Mouse (Mus musculus) midbrain, embryonic 14.5 days (tissue): Measurements from ENCODE around the gene Uimc1. TPM values are rescaled to one million over a fixed set of nuclear protein-coding genes. Genes with fewer than 3 reads are reported as not detected.
A peak's percentile ranks its signal among the peaks of the same experiment; 100 is the strongest.

Experiments used
- ATAC-seq: fragments of 200-750 bp; cut with Nextera tagmentation; 2 replicates; pipeline ENCODE4 v1.8.0; 2017; ENCODE audit warnings: moderate number of reproducible peaks, moderate library complexity; ENCODE audit not compliant: low FRiP score, low TSS enrichment
- DNase-seq: peaks from one replicate; pipeline ENCODE4 v3.0.0-alpha.2; 2015
- H3K27ac ChIP-seq: fragments of 300-500 bp; sonication (generic); replicated peaks from 2 replicates; pipeline ENCODE4 v1.5.1; 2014; ENCODE audit warnings: mild to moderate bottlenecking, low read depth, low read length, moderate library complexity
- H3K27me3 ChIP-seq: fragments of 300-500 bp; sonication (generic); 2 replicates; pipeline ENCODE4 v1.6.1; 2014; ENCODE audit warnings: low read length, control low read depth, mixed read lengths; ENCODE audit not compliant: control insufficient read depth, insufficient read depth
- H3K36me3 ChIP-seq: fragments of 300-500 bp; sonication (generic); 2 replicates; pipeline ENCODE4 v1.6.1; 2014; ENCODE audit warnings: low read length, control low read depth; ENCODE audit not compliant: control insufficient read depth, insufficient read depth
- H3K4me1 ChIP-seq: fragments of 300-500 bp; sonication (generic); 2 replicates; pipeline ENCODE4 v1.6.1; 2014; ENCODE audit warnings: mild to moderate bottlenecking, antibody characterized with exemption, low read length, control low read depth; ENCODE audit not compliant: control insufficient read depth, insufficient read depth
- H3K4me2 ChIP-seq: fragments of 300-500 bp; sonication (generic); 2 replicates; pipeline ENCODE4 v1.6.1; 2014; ENCODE audit warnings: mild to moderate bottlenecking, low read length, moderate library complexity
- H3K4me3 ChIP-seq: fragments of 300-500 bp; sonication (generic); replicated peaks from 2 replicates; pipeline ENCODE4 v1.5.1; 2014; ENCODE audit warnings: low read depth, low read length
- H3K9ac ChIP-seq: fragments of 300-500 bp; sonication (generic); replicated peaks from 2 replicates; pipeline ENCODE4 v1.6.1; 2014; ENCODE audit warnings: mild to moderate bottlenecking, low read length, moderate library complexity
- H3K9me3 ChIP-seq: fragments of 300-500 bp; sonication (generic); 2 replicates; pipeline ENCODE4 v1.6.1; 2016; ENCODE audit warnings: low read length, control low read depth, mixed read lengths; ENCODE audit not compliant: control insufficient read depth
- WGBS: fragments of 180-500 bp; shearing (Covaris S2); extraction: QIAGEN DNeasy Blood & Tissue Kit; methylation state at CpG from one replicate; pipeline ENCODE4 v1.1.7; 2014; 5-methylcytosine and 5-hydroxymethylcytosine counted together
- polyA plus RNA-seq: library from polyadenylated mRNA; unstranded; fragments of >200 nt; fragmentation: Nextera tagmentation; extraction: Ambion mirVana; gene quantifications from 2 replicates; pipeline ENCODE4 v1.2.1, GENCODE M21; 2014

Gene Uimc1
- polyA plus RNA-seq, 1 experiment from 2014 or later = 20.7 TPM

DNA sequence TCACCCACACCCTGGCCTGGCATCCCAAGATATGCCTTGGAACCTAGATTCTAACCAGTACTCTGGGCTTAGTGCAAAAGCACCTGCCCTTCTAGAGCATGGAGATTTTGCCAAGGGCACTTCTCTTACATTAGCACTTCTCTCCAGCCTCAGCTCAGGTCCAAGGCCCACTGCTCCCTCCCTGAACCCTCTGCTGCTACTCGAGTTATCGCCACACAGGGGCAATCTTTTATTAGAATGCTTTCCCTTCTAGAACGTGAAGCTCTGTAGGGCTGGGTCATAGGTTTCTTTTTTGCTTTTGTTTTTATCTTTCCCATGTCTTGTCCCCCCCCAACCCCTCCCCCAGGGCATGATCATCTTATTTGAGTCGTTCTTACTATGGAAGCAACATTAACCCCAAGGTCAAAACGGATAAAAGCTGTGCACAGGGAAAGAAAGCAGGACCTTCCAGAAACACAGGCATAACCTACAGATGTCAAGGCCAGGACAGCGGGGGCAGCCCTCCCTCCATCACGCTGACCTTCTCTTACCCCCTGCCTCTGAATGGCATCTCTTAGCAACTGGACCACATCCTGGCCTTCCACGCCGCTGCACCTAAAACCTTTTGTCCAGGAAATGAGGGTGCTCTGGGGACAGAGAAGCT lies 86.3 kb downstream of the Uimc1 start:
- Histone ChIP-seq H3K4me3 (no peak overlapping the region), H3K4me2 (no peak overlapping the region), H3K36me3 (no peaks in the 10 kb centered on the region), H3K9me3 (no peaks in the 10 kb centered on the region), H3K27me3 (no peaks in the 10 kb centered on the region), H3K27ac (no peak overlapping the region), H3K4me1 (peaks cover 6% of the 10 kb centered on the region), H3K9ac (no peak overlapping the region)
- no peak for ATAC-seq
- DNase-seq = peak; percentile 47
- 18% methylated on average over 9 of the region's 9 CpGs for WGBS

DNA sequence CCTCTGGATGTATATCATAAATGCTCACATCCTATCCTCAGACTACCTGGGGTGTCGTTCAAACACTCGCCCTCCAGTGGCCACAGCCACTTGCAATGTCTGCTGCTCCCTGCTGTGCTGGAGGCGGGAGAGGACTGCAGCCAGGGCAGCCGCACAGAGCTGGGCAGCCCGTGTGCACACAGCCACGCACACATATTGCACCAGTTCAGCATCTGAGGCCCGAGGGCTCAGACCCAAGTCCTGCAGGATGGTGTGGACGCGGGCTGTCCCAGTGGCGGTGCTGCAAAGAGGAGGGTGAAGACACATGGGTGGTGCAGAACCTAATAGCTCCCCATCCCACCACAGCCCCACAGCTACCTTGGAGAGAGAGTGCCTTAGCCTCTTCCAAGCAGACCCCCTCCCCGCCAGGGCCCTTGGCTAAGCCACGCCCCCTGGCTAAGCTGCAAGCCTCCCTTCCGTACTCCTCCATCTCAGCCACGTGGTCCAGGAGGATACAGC lies 88.1 kb downstream of the Uimc1 start:
- Histone ChIP-seq H3K4me3 (no peak overlapping the region), H3K9me3 (no peaks in the 10 kb centered on the region), H3K4me2 (0 out of 2 replicates have a peak overlapping the region, but pooled peaks have one; percentile 15), H3K9ac (no peak overlapping the region), H3K36me3 (no peaks in the 10 kb centered on the region), H3K4me1 (peaks cover 21% of the 10 kb centered on the region), H3K27me3 (no peaks in the 10 kb centered on the region), H3K27ac (no peak overlapping the region)
- peak; percentile 26; the same call in 1 of the 2 replicates for ATAC-seq
- peak; percentile 74 for DNase-seq
- 5% methylated on average over 14 of the region's 14 CpGs for WGBS

GRCm38 (mm10) chr13:55011103-55011502 lies 89.0 kb downstream of the Uimc1 start:
- ATAC-seq = no peak
- Histone ChIP-seq H3K27me3 (peaks cover 4% of the 10 kb centered on the region; the same call in 1 of the 2 replicates), H3K36me3 (no peaks in the 10 kb centered on the region), H3K4me3 (no peak overlapping the region), H3K4me2 (no peak overlapping the region), H3K9me3 (no peaks in the 10 kb centered on the region), H3K4me1 (peaks cover 21% of the 10 kb centered on the region), H3K27ac (no peak overlapping the region), H3K9ac (no peak overlapping the region)
- WGBS = 94% methylated on average over 15 of the region's 15 CpGs
- no peak for DNase-seq

DNA sequence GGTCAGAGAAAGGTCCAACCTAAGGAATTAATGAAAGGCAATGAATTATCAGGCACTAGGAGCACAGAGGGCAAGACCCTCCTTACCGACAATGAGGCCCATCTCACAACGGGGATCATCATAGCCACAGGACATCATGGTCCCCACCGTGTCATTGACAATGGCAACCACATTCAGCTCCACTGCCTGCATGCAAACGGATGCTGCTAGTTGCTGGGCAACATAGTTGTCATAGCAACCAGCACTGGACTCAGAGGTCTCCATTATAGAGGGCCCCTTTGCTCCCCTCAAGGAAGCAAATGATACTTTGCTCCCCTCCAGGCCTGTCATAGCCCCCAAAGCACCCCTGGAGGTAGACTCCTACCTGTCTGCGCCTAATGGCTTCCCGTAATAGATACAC lies 91.5 kb downstream of the Uimc1 start:
- WGBS = 6% methylated on average over 6 of the region's 6 CpGs
- peak overlapping the region; percentile 57 for H3K27ac ChIP-seq
- peak; percentile 64 for ATAC-seq
- H3K9ac ChIP-seq = no peak overlapping the region
- peak overlapping the region; percentile 4 for H3K4me2 ChIP-seq
- peaks cover 21% of the 10 kb centered on the region for H3K4me1 ChIP-seq
- peaks cover 8% of the 10 kb centered on the region; the same call in 1 of the 2 replicates for H3K27me3 ChIP-seq
- peak; percentile 90 for DNase-seq
- no peak overlapping the region for H3K4me3 ChIP-seq
- H3K9me3 ChIP-seq = no peaks in the 10 kb centered on the region
- no peaks in the 10 kb centered on the region for H3K36me3 ChIP-seq

DNA sequence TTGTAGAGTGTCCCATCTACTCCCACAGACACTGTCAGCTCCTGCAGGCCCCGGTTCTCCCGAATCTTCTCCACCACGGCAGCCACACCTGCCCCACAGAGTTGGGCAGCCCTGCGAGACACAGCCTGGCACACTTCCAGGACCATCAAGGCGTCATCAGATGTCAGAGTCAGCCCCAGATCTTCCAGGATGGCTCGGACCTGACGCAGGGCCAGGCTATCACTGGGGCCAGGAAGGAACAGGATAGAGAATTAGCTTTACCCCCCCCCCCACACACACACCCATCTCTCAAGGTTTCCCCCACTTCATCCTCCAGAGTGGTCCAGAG lies 93.7 kb downstream of the Uimc1 start:
- no peak overlapping the region for H3K9ac ChIP-seq
- no peak overlapping the region for H3K4me3 ChIP-seq
- peaks cover 9% of the 10 kb centered on the region; the same call in 1 of the 2 replicates for H3K36me3 ChIP-seq
- H3K27ac ChIP-seq = no peak overlapping the region
- DNase-seq (no peak), ATAC-seq (no peak)
- no peaks in the 10 kb centered on the region for H3K9me3 ChIP-seq
- H3K4me2 ChIP-seq = no peak overlapping the region
- peaks cover 8% of the 10 kb centered on the region; the same call in 1 of the 2 replicates for H3K27me3 ChIP-seq
- WGBS = 80% methylated on average over 7 of the region's 7 CpGs
- H3K4me1 ChIP-seq = peaks cover 18% of the 10 kb centered on the region

GRCm38 (mm10) chr13:55005691-55006414 lies 94.2 kb downstream of the Uimc1 start:
- Histone ChIP-seq H3K9ac (no peak overlapping the region), H3K27me3 (peaks cover 8% of the 10 kb centered on the region; the same call in 1 of the 2 replicates), H3K9me3 (no peaks in the 10 kb centered on the region), H3K4me3 (no peak overlapping the region), H3K4me2 (no peak overlapping the region), H3K4me1 (peaks cover 18% of the 10 kb centered on the region), H3K27ac (no peak overlapping the region), H3K36me3 (peaks cover 9% of the 10 kb centered on the region; the same call in 1 of the 2 replicates)
- DNase-seq (no peak), ATAC-seq (no peak)
- 65% methylated on average over 31 of the region's 31 CpGs for WGBS

DNA sequence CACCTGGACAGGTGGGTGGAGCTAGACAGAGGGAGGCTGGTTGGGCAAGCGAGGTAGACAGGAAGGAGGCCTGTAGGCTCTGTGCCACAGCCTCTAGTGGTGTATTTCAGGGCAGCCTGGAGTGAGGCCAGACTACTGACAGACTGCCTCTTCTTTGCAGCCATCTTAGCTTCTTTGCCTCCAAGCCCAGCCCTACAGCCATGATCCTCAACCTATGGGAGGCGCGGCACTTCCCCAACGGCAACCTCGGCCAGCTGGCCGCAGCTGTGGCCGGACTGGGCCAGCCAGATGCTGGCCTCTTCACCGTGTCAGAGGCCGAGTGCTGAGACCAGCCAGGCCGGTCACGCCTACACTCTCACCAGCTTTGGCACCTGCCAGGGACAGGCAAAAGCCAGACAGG lies 95.5 kb downstream of the Uimc1 start:
- peaks cover 9% of the 10 kb centered on the region for H3K36me3 ChIP-seq
- H3K4me2 ChIP-seq = no peak overlapping the region
- ATAC-seq (no peak), DNase-seq (no peak)
- H3K9ac ChIP-seq = no peak overlapping the region
- no peak overlapping the region for H3K4me3 ChIP-seq
- H3K27me3 ChIP-seq = peaks cover 8% of the 10 kb centered on the region; the same call in 1 of the 2 replicates
- peaks cover 18% of the 10 kb centered on the region for H3K4me1 ChIP-seq
- H3K9me3 ChIP-seq = no peaks in the 10 kb centered on the region
- H3K27ac ChIP-seq = no peak overlapping the region
- WGBS = 78% methylated on average over 11 of the region's 11 CpGs

DNA sequence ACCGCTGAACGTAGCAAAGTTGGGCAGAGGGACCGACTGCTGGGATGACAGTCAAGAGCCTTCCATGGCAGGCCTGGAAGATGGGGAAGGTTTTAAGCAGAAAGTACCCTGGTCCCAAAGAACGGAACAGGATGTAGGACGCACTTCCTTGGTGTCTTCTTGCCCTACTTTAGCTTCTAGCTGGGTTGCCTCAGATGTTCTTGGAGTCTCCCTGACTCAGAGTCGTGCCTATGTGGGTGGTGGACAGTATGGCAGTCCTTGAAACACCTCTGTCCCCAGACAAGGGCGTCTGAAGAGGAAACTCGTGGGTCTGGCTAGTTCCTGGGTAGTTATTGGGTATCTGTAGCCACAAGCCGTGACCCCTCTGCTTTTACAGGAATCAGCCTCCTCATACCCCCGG lies 98.0 kb downstream of the Uimc1 start:
- DNase-seq (no peak), ATAC-seq (no peak)
- H3K4me2 ChIP-seq = no peak overlapping the region
- WGBS = 89% methylated on average over 10 of the region's 10 CpGs
- no peak overlapping the region for H3K27ac ChIP-seq
- H3K27me3 ChIP-seq = peaks cover 8% of the 10 kb centered on the region; the same call in 1 of the 2 replicates
- H3K36me3 ChIP-seq = peaks cover 18% of the 10 kb centered on the region
- H3K9me3 ChIP-seq = no peaks in the 10 kb centered on the region
- no peak overlapping the region for H3K4me3 ChIP-seq
- no peak overlapping the region for H3K9ac ChIP-seq
- H3K4me1 ChIP-seq = no peaks in the 10 kb centered on the region; the same call in 1 of the 2 replicates
